Comparison of ENCODE assay signal across 8 mouse cellular contexts in genomic region chr3:79809180-79809567, GRCm38 (mm10). TPM values are rescaled to one million over a fixed set of nuclear protein-coding genes. Genes with fewer than 3 reads are reported as not detected.
DNase-seq lines count a peak whose midpoint lies in the region; ATAC-seq and TF ChIP-seq lines count a peak whose summit lies in the region.

No protein-coding gene starts in this region.

- no peak overlapping the region for H3K4me3 ChIP-seq in embryonic facial prominence, embryonic 11.5 days (ENCODE audit: low read depth, low read length)
- no peak overlapping the region for H3K4me3 ChIP-seq in hindbrain, embryonic 10.5 days
- no peak overlapping the region for H3K4me3 ChIP-seq in liver, postnatal 0 days (ENCODE audit: low read depth, low read length)
- no peak overlapping the region for H3K4me3 ChIP-seq in neural tube, embryonic 14.5 days (ENCODE audit: low read depth, low read length)

- DNase-seq in adrenal gland, adult (ENCODE audit: inconsistent age in 2 of 2, low spot score in 1 of 2), result peak; percentile 47 to 89
- DNase-seq in adrenal gland, postnatal 4 days (ENCODE audit: low spot score in 2 of 2), result no peak
- peak; percentile 65 for DNase-seq in adrenal gland, adult 2 months
- peak; percentile 89 for DNase-seq in embryonic facial prominence, embryonic 11.5 days (ENCODE audit: low spot score)
- peak; percentile 73 for DNase-seq in hindbrain, embryonic 10.5 days (ENCODE audit: low spot score)
- DNase-seq in layer of hippocampus, adult 11-12 months (ENCODE audit: low spot score), result peak; percentile 75
- DNase-seq in liver, postnatal 0 days, result peak; percentile 80

- H3K4me1 ChIP-seq in embryonic facial prominence, embryonic 11.5 days (ENCODE audit: control insufficient read depth, insufficient read depth, low read length), result no peaks in the 10 kb centered on the region
- H3K4me1 ChIP-seq in hindbrain, embryonic 10.5 days (replicated peaks), result no peaks in the 10 kb centered on the region
- H3K4me1 ChIP-seq in liver, postnatal 0 days (ENCODE audit: insufficient read depth), result no peaks in the 10 kb centered on the region
- H3K4me1 ChIP-seq in neural tube, embryonic 14.5 days (ENCODE audit: control insufficient read depth, insufficient read depth, low read length), result no peaks in the 10 kb centered on the region

- H3K36me3 ChIP-seq in embryonic facial prominence, embryonic 11.5 days (replicated peaks; ENCODE audit: control insufficient read depth, insufficient read depth, low read depth, low read length), result no peaks in the 10 kb centered on the region
- H3K36me3 ChIP-seq in hindbrain, embryonic 10.5 days, result no peaks in the 10 kb centered on the region
- no peaks in the 10 kb centered on the region for H3K36me3 ChIP-seq in liver, postnatal 0 days (replicated peaks; ENCODE audit: insufficient read depth, low read length)
- no peaks in the 10 kb centered on the region for H3K36me3 ChIP-seq in neural tube, embryonic 14.5 days (ENCODE audit: control insufficient read depth, insufficient read depth, low read length)

- 13% methylated on average over 4 of the region's 4 CpGs for WGBS in embryonic facial prominence, embryonic 11.5 days
- 17% methylated on average over 4 of the region's 4 CpGs for WGBS in hindbrain, embryonic 10.5 days
- 8% methylated on average over 4 of the region's 4 CpGs for WGBS in liver, postnatal 0 days (ENCODE audit: insufficient replicate concordance)
- 16% methylated on average over 4 of the region's 4 CpGs for WGBS in neural tube, embryonic 14.5 days

- H3K4me2 ChIP-seq in embryonic facial prominence, embryonic 11.5 days (ENCODE audit: low read depth, low read length), result no peak overlapping the region
- no peak overlapping the region for H3K4me2 ChIP-seq in liver, postnatal 0 days (ENCODE audit: low read depth, low read length)
- no peak overlapping the region for H3K4me2 ChIP-seq in neural tube, embryonic 14.5 days (ENCODE audit: low read depth, low read length)

- no peak for TF ChIP-seq EP300 in liver, postnatal 0 days (IDR thresholded peaks at IDR 0.05; ENCODE audit: low read depth)

- TF ChIP-seq CTCF in liver, postnatal 0 days (IDR thresholded peaks at IDR 0.05; ENCODE audit: low read depth), result peak; percentile 91

- 0 out of 2 replicates have a peak, but pooled peaks have one; percentile 72 for ATAC-seq in embryonic facial prominence, embryonic 11.5 days (replicated peaks; ENCODE audit: insufficient number of reproducible peaks, low FRiP score, low TSS enrichment, low read depth)
- ATAC-seq in liver, postnatal 0 days, result peak; percentile 54; the same call in 1 of the 2 replicates
- peak; percentile 87 for ATAC-seq in neural tube, embryonic 14.5 days (ENCODE audit: low read depth)

- no peaks in the 10 kb centered on the region for H3K27me3 ChIP-seq in embryonic facial prominence, embryonic 11.5 days (ENCODE audit: control insufficient read depth, insufficient read depth, low read length)
- H3K27me3 ChIP-seq in hindbrain, embryonic 10.5 days (ENCODE audit: insufficient read depth, poor library complexity, severe bottlenecking), result no peaks in the 10 kb centered on the region
- no peaks in the 10 kb centered on the region for H3K27me3 ChIP-seq in liver, postnatal 0 days (ENCODE audit: insufficient read depth, low read length)
- H3K27me3 ChIP-seq in neural tube, embryonic 14.5 days (ENCODE audit: control insufficient read depth, insufficient read depth, low read length), result no peaks in the 10 kb centered on the region

- H3K27ac ChIP-seq in embryonic facial prominence, embryonic 11.5 days (replicated peaks; ENCODE audit: low read depth, low read length), result no peak overlapping the region
- no peak overlapping the region for H3K27ac ChIP-seq in hindbrain, embryonic 10.5 days
- H3K27ac ChIP-seq in liver, postnatal 0 days (ENCODE audit: low read depth), result no peak overlapping the region
- H3K27ac ChIP-seq in neural tube, embryonic 14.5 days (ENCODE audit: low read depth, low read length), result no peak overlapping the region

- H3K9ac ChIP-seq in embryonic facial prominence, embryonic 11.5 days (replicated peaks; ENCODE audit: low read length), result no peak overlapping the region
- H3K9ac ChIP-seq in liver, postnatal 0 days (replicated peaks), result no peak overlapping the region
- H3K9ac ChIP-seq in neural tube, embryonic 14.5 days (replicated peaks; ENCODE audit: low read depth, low read length), result no peak overlapping the region

- H3K9me3 ChIP-seq in embryonic facial prominence, embryonic 11.5 days (replicated peaks; ENCODE audit: control insufficient read depth, low read length), result no peaks in the 10 kb centered on the region
- no peaks in the 10 kb centered on the region for H3K9me3 ChIP-seq in hindbrain, embryonic 10.5 days
- no peaks in the 10 kb centered on the region for H3K9me3 ChIP-seq in liver, postnatal 0 days (ENCODE audit: low read length)
- H3K9me3 ChIP-seq in neural tube, embryonic 14.5 days (ENCODE audit: control insufficient read depth, low read length), result no peaks in the 10 kb centered on the region

RNA-seq across cellular contexts. Expression of gene Tmem144, which starts 43.4 kb away (rescaled TPM):
- 10 to 100 TPM; 11.3 to 13.4 TPM for total RNA-seq in adrenal gland, postnatal 4 days (2021)
- 10 to 100 TPM in 1 of 2 experiments, 1 to 10 TPM in 1; 9.0 to 14.6 TPM for total RNA-seq in adrenal gland, adult 2 months (2021)
- 1.5 and 2.1 TPM in 2 replicates for polyA plus RNA-seq in adrenal gland, adult 2 months (2012; rRNA removed)
- polyA plus RNA-seq in embryonic facial prominence, embryonic 11.5 days (2014; fragmentation: Nextera tagmentation; extraction: Ambion mirVana), result 4.8 and 5.1 TPM in 2 replicates
- polyA plus RNA-seq in hindbrain, embryonic 10.5 days (2016; fragmentation: Nextera tagmentation; extraction: Ambion mirVana), result 1.9 and 3.3 TPM in 2 replicates
- polyA plus RNA-seq in liver, postnatal 0 days (2015; fragmentation: Nextera tagmentation; extraction: Ambion mirVana), result 1.2 and 2.0 TPM in 2 replicates
- 1.2 and 1.4 TPM in 2 replicates for polyA plus RNA-seq in neural tube, embryonic 14.5 days (2014; fragmentation: Nextera tagmentation; extraction: Ambion mirVana)

Comparison
In these comparisons a context has a peak if more than half of its experiments do, and no peak if none do; other contexts are left out.
1. DNase-seq: peak in adrenal gland, adult (2 of 2), adrenal gland, adult 2 months (single experiment), embryonic facial prominence, embryonic 11.5 days (single experiment), hindbrain, embryonic 10.5 days (single experiment), layer of hippocampus, adult 11-12 months (single experiment) and liver, postnatal 0 days (single experiment); none in adrenal gland, postnatal 4 days (0 of 2).
2. Peak in every context shown above with its lines, with median percentiles within 50 percentile points of each other: ATAC-seq.